17 mouse cellular contexts compared by ENCODE assay signal in the genomic region with DNA sequence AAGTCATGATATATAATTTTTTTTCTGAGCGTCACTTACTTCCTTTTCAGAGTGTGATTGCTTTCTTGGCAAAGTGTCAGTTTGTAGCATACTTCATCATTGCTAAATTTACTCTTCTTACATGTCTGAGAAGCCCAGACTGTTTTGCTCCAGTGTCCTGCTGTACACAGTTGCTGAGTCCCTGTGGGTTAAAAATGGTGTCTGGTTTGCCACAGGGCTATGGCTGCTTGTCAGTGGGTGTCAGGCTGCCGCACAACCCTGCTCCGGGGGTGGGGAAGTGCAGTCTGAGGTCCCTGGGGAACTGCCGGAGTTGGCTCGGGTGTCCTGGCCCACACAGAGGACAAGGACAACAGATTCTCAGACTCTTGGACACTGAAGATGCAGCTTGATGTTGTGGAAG.
DNase-seq lines count a peak whose midpoint lies in the region; ATAC-seq and TF ChIP-seq lines count a peak whose summit lies in the region.
"Had no signal": no experiment of that assay in that cellular context is flagged by ENCODE, and none has a peak within 500 bp of the region (broad histone marks: within the 10 kb centered on the region; RNA-seq: fewer than 3 reads in every experiment).

No protein-coding gene starts in this region.

- no peak overlapping the region for H3K4me3 ChIP-seq in embryonic facial prominence, embryonic 14.5 days (ENCODE audit: low read depth, low read length)
- H3K4me3 ChIP-seq in embryonic facial prominence, embryonic 10.5 days = no peak overlapping the region
- no peak overlapping the region for H3K4me3 ChIP-seq in heart, embryonic 12.5 days
- H3K4me3 ChIP-seq in cerebellum, adult 2 months (replicated peaks; ENCODE audit: insufficient read depth, low read depth, low read length) = no peak overlapping the region
- H3K4me3 ChIP-seq in midbrain, embryonic 16.5 days (ENCODE audit: low read depth, low read length) = no peak overlapping the region
- H3K4me3 ChIP-seq: erythroblast, embryonic 14.5 days; hindbrain, embryonic 10.5 days had no signal

- no peaks in the 10 kb centered on the region for H3K27me3 ChIP-seq in embryonic facial prominence, embryonic 14.5 days (replicated peaks; ENCODE audit: control insufficient read depth, insufficient read depth, low read length)
- no peaks in the 10 kb centered on the region for H3K27me3 ChIP-seq in embryonic facial prominence, embryonic 10.5 days (replicated peaks; ENCODE audit: low read depth, poor library complexity, severe bottlenecking)
- H3K27me3 ChIP-seq in heart, embryonic 12.5 days (replicated peaks) = no peaks in the 10 kb centered on the region
- no peaks in the 10 kb centered on the region for H3K27me3 ChIP-seq in cerebellum, adult 2 months (ENCODE audit: control insufficient read depth, insufficient read depth, low read length)
- H3K27me3 ChIP-seq in midbrain, embryonic 16.5 days (ENCODE audit: control insufficient read depth, insufficient read depth, low read depth, low read length) = no peaks in the 10 kb centered on the region
- H3K27me3 ChIP-seq: Patski had no signal

- H3K36me3 ChIP-seq in embryonic facial prominence, embryonic 14.5 days (ENCODE audit: control insufficient read depth, insufficient read depth, low read length) = peaks cover 70% of the 10 kb centered on the region
- peaks cover 99% of the 10 kb centered on the region for H3K36me3 ChIP-seq in embryonic facial prominence, embryonic 10.5 days (replicated peaks)
- H3K36me3 ChIP-seq in heart, embryonic 12.5 days = peaks cover 78% of the 10 kb centered on the region
- peaks cover 13% of the 10 kb centered on the region for H3K36me3 ChIP-seq in midbrain, embryonic 16.5 days (ENCODE audit: control insufficient read depth, insufficient read depth, low read length)

- TF ChIP-seq POLR2A in cerebellum, adult 2 months (IDR thresholded peaks at IDR 0.05; ENCODE audit: borderline replicate concordance, insufficient read depth, low read length) = no peak

- TF ChIP-seq CTCF in cerebellum, adult 2 months (IDR thresholded peaks at IDR 0.05; ENCODE audit: borderline replicate concordance, insufficient read depth, low read depth, low read length) = no peak

- peak; percentile 7 for DNase-seq in embryonic facial prominence, embryonic 14.5 days (ENCODE audit: low spot score)
- DNase-seq in embryonic facial prominence, embryonic 10.5 days (ENCODE audit: low spot score) = no peak
- DNase-seq in heart, adult 8-10 months (ENCODE audit: low spot score) = peak; percentile 24
- peak; percentile 43 for DNase-seq in lung, postnatal 10 days
- no peak for DNase-seq in lung, adult 18-20 months
- DNase-seq in cerebellum, adult 2 months = no peak
- DNase-seq: cerebellum, adult 11-12 months; embryo, embryonic 11 days; liver; thymus, postnatal 25 days had no signal

- H3K4me1 ChIP-seq in embryonic facial prominence, embryonic 14.5 days (ENCODE audit: control insufficient read depth, insufficient read depth, low read length) = no peaks in the 10 kb centered on the region
- H3K4me1 ChIP-seq in embryonic facial prominence, embryonic 10.5 days = no peaks in the 10 kb centered on the region
- H3K4me1 ChIP-seq in heart, embryonic 12.5 days (replicated peaks) = peaks cover 4% of the 10 kb centered on the region; the same call in 1 of the 2 replicates
- peaks cover 15% of the 10 kb centered on the region for H3K4me1 ChIP-seq in cerebellum, adult 2 months (ENCODE audit: control insufficient read depth, insufficient read depth, low read length)
- peaks cover 3% of the 10 kb centered on the region; the same call in 1 of the 2 replicates for H3K4me1 ChIP-seq in midbrain, embryonic 16.5 days (ENCODE audit: control insufficient read depth, insufficient read depth, low read length)

- no peaks in the 10 kb centered on the region for H3K9me3 ChIP-seq in embryonic facial prominence, embryonic 14.5 days (ENCODE audit: control insufficient read depth, low read length)
- H3K9me3 ChIP-seq in embryonic facial prominence, embryonic 10.5 days = no peaks in the 10 kb centered on the region
- H3K9me3 ChIP-seq in heart, embryonic 12.5 days (replicated peaks) = no peaks in the 10 kb centered on the region
- no peaks in the 10 kb centered on the region for H3K9me3 ChIP-seq in midbrain, embryonic 16.5 days (replicated peaks; ENCODE audit: control insufficient read depth, low read length, poor library complexity, severe bottlenecking)
- H3K9me3 ChIP-seq: hindbrain, embryonic 10.5 days had no signal

- no peak overlapping the region for H3K27ac ChIP-seq in embryonic facial prominence, embryonic 14.5 days (replicated peaks; ENCODE audit: low read depth, low read length)
- no peak overlapping the region for H3K27ac ChIP-seq in embryonic facial prominence, embryonic 10.5 days (replicated peaks)
- no peak overlapping the region for H3K27ac ChIP-seq in heart, embryonic 12.5 days (ENCODE audit: poor library complexity, severe bottlenecking)
- H3K27ac ChIP-seq in cerebellum, adult 2 months (ENCODE audit: insufficient read depth, low read length) = no peak overlapping the region
- no peak overlapping the region for H3K27ac ChIP-seq in midbrain, embryonic 16.5 days (ENCODE audit: low read length)
- H3K27ac ChIP-seq: hindbrain, embryonic 10.5 days; kidney, postnatal 0 days had no signal

- H3K9ac ChIP-seq in embryonic facial prominence, embryonic 14.5 days (ENCODE audit: low read depth, low read length) = no peak overlapping the region
- no peak overlapping the region for H3K9ac ChIP-seq in heart, embryonic 12.5 days
- H3K9ac ChIP-seq in midbrain, embryonic 16.5 days (ENCODE audit: low read depth, low read length) = no peak overlapping the region

- ATAC-seq in embryonic facial prominence, embryonic 14.5 days (ENCODE audit: low read depth) = peak; percentile 44; the same call in 1 of the 2 replicates
- no peak for ATAC-seq in heart, embryonic 12.5 days (ENCODE audit: insufficient number of reproducible peaks, low FRiP score)
- no peak for ATAC-seq in midbrain, embryonic 16.5 days
- ATAC-seq: inflammation-experienced regulatory T-cells, adult 6 months; Patski had no signal

- no peak overlapping the region for H3K4me2 ChIP-seq in embryonic facial prominence, embryonic 14.5 days (ENCODE audit: low read depth, low read length)
- H3K4me2 ChIP-seq in heart, embryonic 12.5 days = no peak overlapping the region
- no peak overlapping the region for H3K4me2 ChIP-seq in midbrain, embryonic 16.5 days (ENCODE audit: low read length)

- 75% methylated on average over 5 of the region's 5 CpGs for WGBS in embryonic facial prominence, embryonic 14.5 days
- WGBS in embryonic facial prominence, embryonic 10.5 days = 80% methylated on average over 5 of the region's 5 CpGs
- WGBS in heart, embryonic 12.5 days = 76% methylated on average over 5 of the region's 5 CpGs
- 34% methylated on average over 5 of the region's 5 CpGs for WGBS in cerebellum, adult 2 months
- WGBS in midbrain, embryonic 16.5 days = 76% methylated on average over 5 of the region's 5 CpGs

Comparison
In these comparisons a context has a peak if more than half of its experiments do, and no peak if none do; other contexts are left out.
1. DNase-seq: peak in embryonic facial prominence, embryonic 14.5 days (single experiment), heart, adult 8-10 months (single experiment) and lung, postnatal 10 days (single experiment); none in embryonic facial prominence, embryonic 10.5 days (single experiment), lung, adult 18-20 months (0 of 2) and cerebellum, adult 2 months (0 of 2).